Mouse (Mus musculus): ENCODE measurements around the gene Ankrd37. TPM values are rescaled to one million over a fixed set of nuclear protein-coding genes. Genes with fewer than 3 reads are reported as not detected.

Gene Ankrd37
- total RNA-seq, 2 experiments from 2014 or later = 2.2 to 3.2 TPM

DNA sequence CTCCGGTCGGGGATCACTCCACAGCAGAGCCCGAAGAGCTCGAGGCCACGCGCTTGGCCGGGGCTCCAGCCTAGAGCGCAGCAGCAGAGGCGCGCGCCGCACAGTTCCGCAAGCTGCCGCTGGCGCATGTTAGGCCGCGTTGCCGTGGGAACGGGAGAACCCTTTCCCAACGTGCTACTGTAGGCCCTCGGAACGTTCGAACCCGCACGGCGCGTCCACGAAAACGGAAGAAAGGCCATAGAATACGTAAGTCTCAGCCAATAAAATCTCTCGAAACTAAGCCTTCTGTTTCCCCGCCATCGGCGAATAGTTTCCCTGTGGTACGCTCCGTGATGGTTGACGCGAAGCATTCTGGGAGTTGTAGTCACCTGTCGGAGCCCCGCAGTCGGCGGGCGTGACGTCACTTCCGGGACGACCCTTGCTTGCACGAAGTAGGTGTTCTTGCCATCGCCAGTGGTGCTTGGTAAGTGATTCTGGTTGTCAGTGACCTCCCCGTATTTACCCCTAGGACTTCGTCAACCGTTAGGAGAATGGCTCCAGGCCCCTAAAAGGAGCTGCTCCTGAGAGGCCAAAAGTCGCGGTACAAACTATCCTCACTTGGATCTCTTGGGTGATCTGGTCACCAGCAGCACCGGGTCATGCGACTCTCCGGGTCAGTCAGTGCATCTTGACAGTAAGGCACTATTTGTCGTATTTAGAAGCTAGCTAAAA is 30.2 kb downstream of the Ankrd37 start, which contains the start of the genes 1700029J07Rik and Ufsp2:
Gene 1700029J07Rik, minus strand, starts transcription at position 127 of the 711 bp plus-strand sequence.
Gene Ufsp2, plus strand, starts transcription at position 403 of the 711 bp plus-strand sequence.
- DNase-seq = peak; percentile 94

DNA sequence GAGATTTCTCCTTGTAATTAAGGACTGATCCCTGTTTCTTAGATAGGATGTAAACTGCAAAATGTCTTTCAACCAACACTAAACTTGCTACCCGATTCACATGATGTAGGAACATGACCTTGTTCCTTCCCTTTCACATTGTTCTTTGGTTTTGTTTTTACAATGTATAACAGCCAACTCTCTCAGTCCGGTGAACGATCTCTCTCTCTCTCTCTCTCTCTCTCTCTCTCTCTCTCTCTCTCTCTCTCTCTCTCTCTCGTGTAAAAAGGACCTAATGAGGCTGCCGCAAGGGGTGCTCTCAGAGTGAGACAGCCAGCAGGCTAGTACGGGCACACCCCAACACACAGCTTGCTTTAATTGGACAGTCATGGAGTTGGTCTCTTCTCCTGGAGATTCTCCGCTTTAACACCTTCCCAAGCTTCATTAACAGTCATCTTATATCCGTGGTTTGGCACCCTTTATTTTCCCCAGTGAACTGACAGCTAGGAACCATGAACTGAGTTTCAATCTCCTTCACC is 31.5 kb downstream of the Ankrd37 start:
- DNase-seq = no peak

GRCm38 (mm10) chr8:45970894-45971293 is 34.6 kb downstream of the Ankrd37 start:
- no peak for DNase-seq

DNA sequence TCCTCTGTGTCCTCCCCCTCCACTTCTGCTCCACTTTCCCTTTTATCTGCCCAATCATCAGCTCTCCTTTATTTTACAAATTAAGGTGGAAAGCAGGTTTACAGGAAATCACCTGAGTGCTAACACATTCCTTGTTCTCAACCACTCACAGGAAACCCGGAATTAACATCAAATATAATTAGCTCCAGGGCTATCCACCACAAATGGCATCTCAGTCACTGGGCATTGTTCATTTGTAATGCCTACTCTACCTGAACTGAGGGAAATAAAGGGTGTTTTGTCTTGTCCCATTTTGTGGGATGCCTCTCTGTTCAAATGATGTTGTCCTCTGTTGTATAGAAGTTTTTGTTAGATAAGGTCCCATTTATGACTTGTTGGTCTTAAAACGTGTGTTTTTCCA is 54.9 kb downstream of the Ankrd37 start:
- no peak for DNase-seq

Other genes with a start within 250 kb of the Ankrd37 start
- 100 to 1,000 TPM; 619 to 821 TPM for gene Pdlim3, start 120.2 kb downstream of the Ankrd37 start, total RNA-seq (2021)
- gene Ccdc110, start 71.1 kb downstream of the Ankrd37 start, total RNA-seq (2021) = not detected
- under 1 TPM; 0.16 to 0.61 TPM for gene 1700029J07Rik, start 30.5 kb downstream of the Ankrd37 start, total RNA-seq (2021)
- gene Ufsp2, start 30.2 kb downstream of the Ankrd37 start, total RNA-seq (2021) = 10 to 100 TPM; 39.0 to 41.3 TPM
- gene Lrp2bp, start 6.4 kb downstream of the Ankrd37 start, total RNA-seq (2021) = 1 to 10 TPM; 1.6 to 1.7 TPM
- 10 to 100 TPM; 11.1 to 11.3 TPM for gene Cfap97, start 146.1 kb upstream of the Ankrd37 start, total RNA-seq (2021)
- gene Snx25, start 146.5 kb upstream of the Ankrd37 start, total RNA-seq (2021) = 1 to 10 TPM; 4.7 to 5.5 TPM
- gene Slc25a4, start 205.6 kb upstream of the Ankrd37 start, total RNA-seq (2021) = 1,000 to 10,000 TPM; 2,973 to 3,130 TPM